Mouse (Mus musculus): ENCODE data around the gene Hoxa6. TPM values are rescaled to one million over a fixed set of nuclear protein-coding genes. Genes with fewer than 3 reads are reported as not detected.

The Hoxa6 gene
- polyA plus RNA-seq, 1 experiment from 2014 or later, result 9.4 TPM

DNA sequence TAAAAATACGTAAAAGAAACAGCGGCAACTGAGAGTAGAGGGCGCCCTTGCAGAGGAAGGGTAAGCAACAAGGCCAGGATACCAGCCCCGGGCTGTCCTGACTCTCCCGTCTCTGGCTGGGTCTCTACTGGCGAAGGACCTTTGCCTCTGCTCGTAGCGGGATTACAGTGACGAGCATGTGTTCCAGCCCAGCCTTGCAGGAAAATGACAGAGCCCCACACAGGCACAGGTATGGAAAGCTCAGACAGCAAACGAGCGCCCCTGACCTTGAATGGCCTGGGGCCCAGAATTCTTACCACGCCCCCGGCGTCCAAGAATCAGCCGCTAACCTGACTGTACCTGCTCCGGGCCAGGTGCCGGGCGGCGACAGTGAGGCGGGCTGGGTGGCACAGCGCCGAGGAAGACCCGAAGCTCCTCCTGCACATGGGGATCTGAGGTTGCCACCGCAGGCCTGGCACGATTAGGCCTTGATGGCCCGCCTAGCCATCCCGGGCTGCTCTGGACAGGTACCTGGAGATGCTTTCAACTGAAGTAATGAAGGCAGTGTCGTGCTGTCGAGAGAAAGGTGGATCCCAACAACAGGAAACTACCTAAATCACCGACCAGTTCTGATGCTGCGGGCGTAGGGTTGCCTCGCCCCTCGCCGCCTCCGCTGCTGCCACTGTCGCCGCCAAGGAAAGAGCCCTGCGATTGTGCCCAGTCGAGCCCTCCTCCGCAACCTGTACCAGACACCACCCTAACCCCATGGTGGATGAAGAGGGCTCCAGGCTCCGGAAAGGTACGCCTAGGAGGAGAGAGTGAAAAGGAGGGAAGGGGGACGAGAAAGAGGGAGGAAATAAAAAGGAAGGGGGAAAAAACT is 21.3 kb upstream of the Hoxa6 start:
- no peaks in the 10 kb centered on the region for H3K9me3 ChIP-seq (ENCODE audit: control insufficient read depth, low read length)
- 1% methylated on average over 43 of the region's 44 CpGs for WGBS
- peaks cover 77% of the 10 kb centered on the region for H3K27me3 ChIP-seq (replicated peaks; ENCODE audit: control insufficient read depth, insufficient read depth, low read length)
- no peak overlapping the region for H3K27ac ChIP-seq (ENCODE audit: low read depth, low read length)
- ATAC-seq, result no peak
- no peak overlapping the region; the same call in 1 of the 2 replicates for H3K4me3 ChIP-seq (ENCODE audit: low read length)
- H3K4me2 ChIP-seq (ENCODE audit: low read length), result no peak overlapping the region
- H3K9ac ChIP-seq (ENCODE audit: low read depth, low read length), result no peak overlapping the region
- no peaks in the 10 kb centered on the region for H3K36me3 ChIP-seq (ENCODE audit: control insufficient read depth, insufficient read depth, low read length)
- no peaks in the 10 kb centered on the region for H3K4me1 ChIP-seq (ENCODE audit: control insufficient read depth, insufficient read depth, low read depth, low read length)

DNA sequence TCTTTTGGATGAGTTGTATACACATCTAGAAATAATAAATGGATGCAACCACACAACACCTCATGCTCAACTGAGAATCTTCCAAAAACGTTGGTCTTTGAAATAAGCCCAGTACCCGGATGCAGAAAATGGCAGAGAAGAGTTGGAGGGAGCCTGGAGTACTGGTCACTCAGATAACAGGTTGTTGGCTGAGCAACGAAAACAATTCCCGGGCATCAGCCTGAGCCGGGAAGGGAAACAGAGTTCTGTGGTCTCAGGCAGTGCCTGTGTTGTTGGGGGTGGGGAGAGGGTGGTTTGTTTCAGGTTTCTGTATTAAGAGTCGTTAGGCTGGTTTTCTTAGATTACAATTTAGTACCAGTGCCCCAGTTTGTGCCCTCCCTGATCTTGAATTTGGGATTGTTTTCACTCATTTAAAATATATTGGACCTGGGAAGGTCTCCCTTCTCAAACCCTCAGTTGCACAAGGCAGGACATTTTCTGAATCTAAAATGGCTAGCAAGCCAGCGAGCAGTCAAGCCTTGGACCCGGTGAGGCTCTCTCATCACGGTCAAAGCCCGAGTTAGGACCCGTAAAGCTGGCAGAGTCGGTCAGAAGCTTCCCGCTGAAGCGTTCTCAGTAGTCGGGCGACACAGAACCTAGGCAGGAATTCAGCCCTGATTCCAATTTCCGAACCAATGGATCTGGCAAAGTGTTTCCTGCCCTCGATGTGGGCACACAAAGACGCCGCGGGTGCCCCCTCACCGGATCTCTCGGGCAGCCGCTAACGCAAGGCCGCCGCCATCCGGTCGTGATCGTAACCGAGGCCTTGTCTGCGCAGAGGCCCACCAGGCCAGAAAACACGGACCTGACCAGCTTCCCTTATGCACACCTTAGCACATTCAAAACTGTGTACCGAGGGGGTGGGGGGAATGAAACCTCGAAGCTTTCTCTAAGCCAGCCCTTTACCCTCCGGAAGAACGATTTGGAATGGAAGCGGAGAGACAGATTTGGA is 20.2 kb upstream of the Hoxa6 start:
- Histone ChIP-seq H3K4me2 (ENCODE audit: low read length) (no peak overlapping the region), H3K9ac (ENCODE audit: low read depth, low read length) (no peak overlapping the region), H3K27ac (ENCODE audit: low read depth, low read length) (no peak overlapping the region), H3K4me1 (ENCODE audit: control insufficient read depth, insufficient read depth, low read depth, low read length) (no peaks in the 10 kb centered on the region), H3K4me3 (ENCODE audit: low read length) (no peak overlapping the region), H3K27me3 (replicated peaks; ENCODE audit: control insufficient read depth, insufficient read depth, low read length) (peaks cover 69% of the 10 kb centered on the region), H3K9me3 (ENCODE audit: control insufficient read depth, low read length) (no peaks in the 10 kb centered on the region), H3K36me3 (ENCODE audit: control insufficient read depth, insufficient read depth, low read length) (no peaks in the 10 kb centered on the region)
- no peak for ATAC-seq
- 3% methylated on average over 38 of the region's 38 CpGs for WGBS

DNA sequence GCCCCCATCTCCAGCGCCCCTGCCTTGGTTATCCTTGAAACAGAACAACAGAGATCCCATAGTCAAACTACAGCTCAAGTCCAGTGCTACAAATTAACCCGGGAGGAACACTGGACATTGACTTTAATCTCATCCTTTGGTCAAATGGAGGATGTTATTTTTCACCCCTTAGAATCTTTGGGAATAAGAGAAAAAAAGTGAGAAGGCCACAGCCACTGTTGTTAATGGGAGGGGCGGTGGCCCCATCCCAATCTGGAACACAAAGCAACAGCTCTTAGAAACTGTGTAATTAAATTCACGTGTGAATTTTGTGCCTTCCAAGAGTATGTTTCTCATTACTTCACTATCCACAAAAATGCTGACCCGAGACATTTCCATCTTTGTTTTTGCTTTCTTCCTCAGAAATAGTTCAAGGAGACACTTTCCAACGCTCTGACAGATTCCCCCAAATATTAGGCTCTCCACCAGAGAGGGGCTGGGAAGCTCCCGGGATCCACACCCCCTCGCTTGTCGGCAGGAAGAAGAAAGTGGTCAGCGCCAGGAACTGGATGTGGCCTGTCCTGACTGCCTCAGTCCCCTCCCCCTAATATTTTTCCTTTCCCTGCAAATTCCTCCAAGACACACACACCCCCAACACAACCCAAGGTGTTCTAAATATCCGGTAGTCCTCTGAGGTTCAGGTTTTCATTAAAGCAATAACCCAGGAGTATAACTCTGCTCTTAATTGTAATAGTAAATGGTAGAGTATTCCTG is 19.1 kb upstream of the Hoxa6 start:
- H3K27me3 ChIP-seq (replicated peaks; ENCODE audit: control insufficient read depth, insufficient read depth, low read length), result peaks cover 69% of the 10 kb centered on the region
- no peak overlapping the region for H3K27ac ChIP-seq (ENCODE audit: low read depth, low read length)

DNA sequence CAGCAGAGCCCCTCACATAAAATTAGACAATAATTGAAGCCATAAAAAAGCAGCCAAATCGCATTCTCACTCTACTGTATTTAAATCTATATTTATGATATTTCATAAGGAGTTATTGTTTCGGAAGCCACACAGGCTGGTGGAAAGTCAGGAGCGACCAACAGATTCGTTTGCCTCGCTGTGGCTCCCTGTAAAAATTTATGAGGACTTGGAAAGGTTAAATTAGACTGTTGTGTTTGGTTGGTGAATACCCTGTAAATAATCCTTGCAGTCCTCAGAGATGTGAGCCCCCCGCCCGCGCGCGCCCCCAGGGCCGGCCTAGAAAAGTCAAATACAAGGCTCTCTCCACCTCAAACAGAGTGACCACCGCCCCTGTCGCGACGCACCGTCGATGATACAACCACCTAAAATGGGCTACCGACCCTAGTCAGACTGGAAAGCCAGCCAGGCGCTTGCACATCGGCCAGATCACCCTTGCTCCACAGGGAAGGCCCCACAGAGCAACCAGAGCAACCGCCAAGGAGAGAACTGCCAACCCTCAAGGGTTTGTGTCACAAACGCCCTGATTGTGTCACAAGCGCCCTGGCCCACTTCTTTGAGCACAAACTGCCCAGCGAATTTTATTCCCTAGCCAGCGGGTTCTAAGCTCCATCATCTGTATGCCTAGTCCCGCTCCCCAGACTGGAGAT is 18.2 kb upstream of the Hoxa6 start:
- H3K27ac ChIP-seq (ENCODE audit: low read depth, low read length), result no peak overlapping the region
- peaks cover 1% of the 10 kb centered on the region; the same call in 1 of the 2 replicates for H3K4me1 ChIP-seq (ENCODE audit: control insufficient read depth, insufficient read depth, low read depth, low read length)
- no peak for ATAC-seq
- 3% methylated on average over 26 of the region's 26 CpGs for WGBS
- no peaks in the 10 kb centered on the region for H3K36me3 ChIP-seq (ENCODE audit: control insufficient read depth, insufficient read depth, low read length)
- no peak overlapping the region for H3K4me2 ChIP-seq (ENCODE audit: low read length)
- no peaks in the 10 kb centered on the region for H3K9me3 ChIP-seq (ENCODE audit: control insufficient read depth, low read length)
- H3K27me3 ChIP-seq (replicated peaks; ENCODE audit: control insufficient read depth, insufficient read depth, low read length), result peaks cover 69% of the 10 kb centered on the region
- H3K4me3 ChIP-seq (ENCODE audit: low read length), result no peak overlapping the region
- no peak overlapping the region for H3K9ac ChIP-seq (ENCODE audit: low read depth, low read length)

More for the DNA sequence above, 19.1 kb upstream of the Hoxa6 start:
- no peak overlapping the region for H3K4me3 ChIP-seq (ENCODE audit: low read length)
- no peak overlapping the region for H3K4me2 ChIP-seq (ENCODE audit: low read length)
- H3K9ac ChIP-seq (ENCODE audit: low read depth, low read length), result no peak overlapping the region
- WGBS, result 4% methylated on average over 11 of the region's 11 CpGs
- H3K36me3 ChIP-seq (ENCODE audit: control insufficient read depth, insufficient read depth, low read length), result no peaks in the 10 kb centered on the region
- no peak for ATAC-seq
- no peaks in the 10 kb centered on the region for H3K9me3 ChIP-seq (ENCODE audit: control insufficient read depth, low read length)
- H3K4me1 ChIP-seq (ENCODE audit: control insufficient read depth, insufficient read depth, low read depth, low read length), result no peaks in the 10 kb centered on the region

DNA sequence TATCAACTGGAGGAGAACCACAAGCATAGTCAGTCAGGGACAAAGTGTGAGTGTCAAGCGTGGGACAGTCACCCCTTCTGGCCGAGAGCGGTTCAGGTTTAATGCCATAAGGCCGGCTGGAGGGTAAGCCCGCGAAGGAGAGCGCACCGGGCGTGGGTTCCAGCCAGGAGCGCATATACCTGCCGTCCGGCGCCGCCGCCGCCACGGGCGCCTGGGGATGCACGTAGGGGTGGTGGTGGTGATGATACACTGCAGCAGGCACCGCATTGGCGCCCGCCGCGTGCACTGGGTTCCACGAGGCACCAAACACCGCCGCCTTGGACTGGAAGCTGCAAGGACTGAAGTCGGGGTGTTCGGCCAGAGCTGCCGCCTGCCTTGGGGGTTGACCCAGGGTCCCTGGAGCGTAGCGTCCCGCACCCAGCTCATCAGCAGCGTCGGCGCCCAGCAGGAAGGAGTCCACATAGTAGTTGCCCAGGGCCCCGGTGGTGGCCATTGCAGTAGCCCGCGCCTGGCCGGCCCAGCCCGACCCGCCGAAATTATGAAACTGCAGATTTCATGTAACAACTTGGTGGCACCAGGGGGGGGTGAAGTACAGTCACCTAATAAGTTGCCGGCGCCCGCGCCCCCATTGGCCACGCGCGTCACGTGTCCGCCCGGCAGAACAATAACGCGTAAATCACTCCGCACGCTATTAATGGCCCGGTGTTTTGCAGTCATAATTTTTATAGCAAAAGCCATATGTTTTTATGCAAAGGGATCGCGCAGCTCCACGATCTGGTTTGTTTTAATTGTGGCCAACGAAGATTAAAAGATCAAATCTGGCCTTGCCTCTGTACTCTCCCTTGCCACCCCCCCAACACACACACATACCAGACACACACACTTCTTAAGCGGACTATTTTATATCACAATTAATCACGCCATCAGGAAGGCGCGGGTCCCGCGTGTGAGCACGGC is 17.4 kb upstream of the Hoxa6 start:
- Histone ChIP-seq H3K9me3 (ENCODE audit: control insufficient read depth, low read length) (no peaks in the 10 kb centered on the region), H3K4me3 (ENCODE audit: low read length) (no peak overlapping the region; the same call in 1 of the 2 replicates), H3K27ac (ENCODE audit: low read depth, low read length) (no peak overlapping the region), H3K27me3 (replicated peaks; ENCODE audit: control insufficient read depth, insufficient read depth, low read length) (peaks cover 73% of the 10 kb centered on the region), H3K4me2 (ENCODE audit: low read length) (no peak overlapping the region), H3K4me1 (ENCODE audit: control insufficient read depth, insufficient read depth, low read depth, low read length) (peaks cover 7% of the 10 kb centered on the region), H3K36me3 (ENCODE audit: control insufficient read depth, insufficient read depth, low read length) (no peaks in the 10 kb centered on the region), H3K9ac (ENCODE audit: low read depth, low read length) (no peak overlapping the region)
- no peak for ATAC-seq
- WGBS, result 3% methylated on average over 66 of the region's 69 CpGs

DNA sequence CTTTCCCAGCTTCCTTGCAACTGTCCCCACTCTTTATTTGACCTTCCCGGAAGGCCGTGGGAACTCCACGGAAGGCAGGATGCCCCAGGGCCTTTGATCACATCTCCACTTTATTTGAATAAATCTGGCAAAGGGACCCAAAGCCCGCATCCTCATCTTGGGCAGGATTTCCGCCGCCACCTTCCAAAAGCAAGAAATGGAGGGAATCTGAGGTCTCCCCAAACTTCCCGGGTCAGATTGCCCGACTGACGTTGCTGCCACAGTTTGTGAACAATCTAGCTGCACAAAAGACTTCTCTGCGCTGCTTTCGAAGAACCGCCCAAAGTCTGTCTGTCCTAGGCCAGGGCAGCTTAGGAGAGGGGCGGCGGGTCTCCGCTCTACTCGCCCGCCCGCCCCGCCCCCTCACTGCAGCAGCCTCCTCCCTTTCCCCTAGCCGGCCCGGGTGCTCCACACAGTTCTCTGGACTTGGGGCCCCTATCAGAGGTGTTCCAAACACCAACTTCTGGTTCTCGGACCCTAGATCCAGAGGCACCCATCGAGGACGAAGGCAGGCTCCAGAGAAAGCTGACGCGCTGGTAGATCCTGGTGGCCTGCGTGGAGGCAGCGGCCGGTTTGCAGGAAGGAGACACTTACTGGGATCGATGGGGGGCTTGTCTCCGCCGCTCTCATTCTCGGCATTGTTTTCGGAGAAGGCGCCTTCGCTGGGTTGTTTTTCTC is 16.5 kb upstream of the Hoxa6 start:
- Histone ChIP-seq H3K36me3 (ENCODE audit: control insufficient read depth, insufficient read depth, low read length) (no peaks in the 10 kb centered on the region), H3K4me2 (ENCODE audit: low read length) (no peak overlapping the region), H3K9me3 (ENCODE audit: control insufficient read depth, low read length) (no peaks in the 10 kb centered on the region), H3K4me1 (ENCODE audit: control insufficient read depth, insufficient read depth, low read depth, low read length) (peaks cover 7% of the 10 kb centered on the region), H3K9ac (ENCODE audit: low read depth, low read length) (no peak overlapping the region), H3K27me3 (replicated peaks; ENCODE audit: control insufficient read depth, insufficient read depth, low read length) (peaks cover 68% of the 10 kb centered on the region), H3K4me3 (ENCODE audit: low read length) (no peak overlapping the region), H3K27ac (ENCODE audit: low read depth, low read length) (no peak overlapping the region)
- no peak for ATAC-seq
- WGBS, result 4% methylated on average over 33 of the region's 36 CpGs

DNA sequence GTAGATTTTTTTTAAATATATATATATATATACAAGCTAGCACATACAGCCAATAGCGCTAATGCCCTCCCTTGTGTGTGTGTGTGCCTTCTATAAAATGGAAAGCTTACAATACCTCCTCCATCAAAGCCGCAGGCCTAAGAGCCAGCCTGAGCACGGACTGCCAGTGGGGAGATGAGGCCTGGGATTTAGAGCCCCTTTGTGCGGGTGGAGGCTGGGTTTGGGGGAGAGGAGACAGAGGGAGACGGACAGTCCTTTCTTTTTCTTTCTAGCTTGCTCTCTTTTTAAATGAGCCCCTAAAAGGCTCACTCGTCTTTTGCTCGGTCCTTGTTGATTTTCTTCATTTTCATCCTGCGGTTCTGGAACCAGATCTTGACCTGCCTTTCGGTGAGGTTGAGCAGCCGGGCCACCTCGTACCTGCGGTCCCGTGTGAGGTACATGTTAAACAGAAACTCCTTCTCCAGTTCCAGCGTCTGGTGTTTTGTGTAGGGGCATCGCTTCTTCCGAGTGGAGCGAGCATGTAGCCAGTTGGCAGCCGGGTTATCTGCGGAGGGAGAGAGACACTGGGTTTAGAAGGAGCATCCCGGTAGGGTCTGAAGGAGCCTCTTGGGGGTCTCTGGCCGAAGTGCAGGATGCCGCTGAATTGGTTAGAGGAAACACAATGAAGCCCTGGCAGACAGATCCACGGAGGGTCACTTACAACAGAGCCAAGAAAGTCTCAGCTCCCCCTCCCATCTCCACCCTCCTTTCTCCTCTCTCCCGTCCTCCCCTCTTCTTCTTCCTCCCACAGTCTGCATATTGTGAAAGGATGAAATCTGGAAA is 15.6 kb upstream of the Hoxa6 start:
- WGBS, result 3% methylated on average over 24 of the region's 24 CpGs
- no peaks in the 10 kb centered on the region for H3K9me3 ChIP-seq (ENCODE audit: control insufficient read depth, low read length)
- ATAC-seq, result no peak
- peaks cover 69% of the 10 kb centered on the region for H3K27me3 ChIP-seq (replicated peaks; ENCODE audit: control insufficient read depth, insufficient read depth, low read length)
- H3K4me1 ChIP-seq (ENCODE audit: control insufficient read depth, insufficient read depth, low read depth, low read length), result peaks cover 7% of the 10 kb centered on the region
- H3K9ac ChIP-seq (ENCODE audit: low read depth, low read length), result no peak overlapping the region
- no peak overlapping the region for H3K27ac ChIP-seq (ENCODE audit: low read depth, low read length)
- H3K4me3 ChIP-seq (ENCODE audit: low read length), result no peak overlapping the region
- no peak overlapping the region for H3K4me2 ChIP-seq (ENCODE audit: low read length)
- H3K36me3 ChIP-seq (ENCODE audit: control insufficient read depth, insufficient read depth, low read length), result no peaks in the 10 kb centered on the region

Data from hindbrain, embryonic 16.5 days (tissue).